Mouse (Mus musculus) lung, postnatal 0 days (tissue): ENCODE results near the gene Ikzf1. TPM values are rescaled to one million over a fixed set of nuclear protein-coding genes. Genes with fewer than 3 reads are reported as not detected.

Experiments
- ATAC-seq: fragments of 200-750 bp; cut with Nextera tagmentation; 2 replicates; pipeline ENCODE4 v1.8.0; 2017; ENCODE audit warnings: moderate library complexity
- DNase-seq: peaks from one replicate; pipeline ENCODE4 v3.0.0-alpha.2; 2016; ENCODE audit warnings: low spot score
- H3K27ac ChIP-seq: fragments of 300-500 bp; sonication (generic); 2 replicates; pipeline ENCODE4 v1.5.1; 2014; ENCODE audit warnings: antibody characterized with exemption, mild to moderate bottlenecking, low read length, mixed read lengths
- H3K27me3 ChIP-seq: fragments of 300-500 bp; sonication (generic); replicated peaks from 2 replicates; pipeline ENCODE4 v1.6.1; 2014; ENCODE audit warnings: low read length, mixed read lengths; ENCODE audit not compliant: insufficient read depth
- H3K36me3 ChIP-seq: fragments of 300-500 bp; sonication (generic); 2 replicates; pipeline ENCODE4 v1.6.1; 2014; ENCODE audit warnings: low read length, mixed read lengths; ENCODE audit not compliant: insufficient read depth
- H3K4me1 ChIP-seq: fragments of 300-500 bp; sonication (generic); 2 replicates; pipeline ENCODE4 v1.6.1; 2014; ENCODE audit warnings: antibody characterized with exemption, low read depth, low read length, mixed read lengths; ENCODE audit not compliant: insufficient read depth
- H3K4me2 ChIP-seq: fragments of 300-500 bp; sonication (generic); replicated peaks from 2 replicates; pipeline ENCODE4 v1.6.1; 2014; ENCODE audit warnings: low read depth, mild to moderate bottlenecking, low read length, moderate library complexity, mixed read lengths
- H3K4me3 ChIP-seq: fragments of 300-500 bp; sonication (generic); 2 replicates; pipeline ENCODE4 v1.5.1; 2014; ENCODE audit warnings: low read depth, low read length
- H3K9ac ChIP-seq: fragments of 300-500 bp; sonication (generic); replicated peaks from 2 replicates; pipeline ENCODE4 v1.6.1; 2014; ENCODE audit warnings: low read depth, mild to moderate bottlenecking
- H3K9me3 ChIP-seq: fragments of 300-500 bp; sonication (generic); 2 replicates; pipeline ENCODE4 v1.6.1; 2016; ENCODE audit warnings: low read length, mixed read lengths
- CTCF ChIP-seq: IDR thresholded peaks from 2 replicates; pipeline ENCODE4 v1.5.1; 2016; ENCODE audit warnings: antibody characterized with exemption, mild to moderate bottlenecking
- EP300 ChIP-seq: IDR thresholded peaks from 2 replicates; pipeline ENCODE4 v1.6.1; 2016; ENCODE audit warnings: antibody characterized with exemption, mild to moderate bottlenecking, control low read depth
- WGBS: fragments of 180-500 bp; shearing (Covaris S2); extraction: QIAGEN DNeasy Blood & Tissue Kit; methylation state at CpG from one replicate; pipeline ENCODE4 v1.1.7; 2014; 5-methylcytosine and 5-hydroxymethylcytosine counted together
- polyA plus RNA-seq: library from polyadenylated mRNA; unstranded; fragments of >200 nt; fragmentation: Nextera tagmentation; extraction: Ambion mirVana; gene quantifications from 2 replicates; pipeline ENCODE4 v1.2.1, GENCODE M21; 2015

Gene Ikzf1
- polyA plus RNA-seq, 1 experiment from 2014 or later = 1.7 TPM

DNA sequence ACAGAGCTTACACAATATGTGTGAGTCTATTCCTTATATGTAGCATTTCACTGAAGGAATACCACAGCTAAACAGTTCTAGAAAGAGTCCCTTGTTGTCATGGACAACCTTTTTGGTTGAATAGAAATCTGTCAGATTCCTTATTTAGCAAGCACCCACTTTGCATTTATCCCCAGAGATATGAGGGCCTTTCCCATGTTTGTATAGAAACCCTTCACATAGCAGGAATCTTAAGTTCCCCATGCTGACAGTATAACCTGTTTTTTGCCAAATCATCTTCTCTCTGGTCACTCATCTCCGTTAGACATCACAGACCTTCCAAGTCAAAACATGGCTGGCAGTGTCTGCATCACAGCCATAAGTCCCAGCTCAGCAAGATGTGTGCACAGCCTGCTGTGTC, 59.4 kb downstream of the Ikzf1 start:
- H3K27me3 ChIP-seq = no peaks in the 10 kb centered on the region
- ATAC-seq = no peak
- TF ChIP-seq CTCF (no peak), EP300 (no peak)
- no peak overlapping the region for H3K4me2 ChIP-seq
- no peaks in the 10 kb centered on the region for H3K9me3 ChIP-seq
- H3K4me1 ChIP-seq = no peaks in the 10 kb centered on the region
- 35% methylated on average over 1 of the region's 1 CpGs for WGBS
- H3K36me3 ChIP-seq = no peaks in the 10 kb centered on the region
- H3K9ac ChIP-seq = no peak overlapping the region
- no peak for DNase-seq
- no peak overlapping the region for H3K27ac ChIP-seq
- H3K4me3 ChIP-seq = no peak overlapping the region

DNA sequence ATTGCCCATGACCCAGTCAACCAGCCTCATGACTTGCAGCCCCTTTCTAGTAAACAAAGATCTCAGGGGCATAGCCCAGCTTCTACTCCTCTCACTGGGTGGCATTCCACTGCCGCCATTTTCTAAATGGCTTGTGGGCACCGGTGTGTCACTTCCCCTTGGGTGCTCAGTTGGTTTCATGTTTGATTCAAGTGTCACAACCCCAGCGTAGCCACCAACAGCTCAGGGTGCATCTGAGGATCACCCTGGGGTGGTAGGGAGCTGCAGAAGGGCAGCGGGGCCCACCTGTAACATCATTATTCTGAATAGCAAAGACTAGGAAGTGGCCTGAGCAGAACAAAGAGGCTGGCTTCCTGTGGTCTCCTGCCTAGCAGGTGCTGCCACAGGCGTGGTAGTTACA, 66.3 kb downstream of the Ikzf1 start:
- H3K9me3 ChIP-seq = no peaks in the 10 kb centered on the region
- H3K4me3 ChIP-seq = no peak overlapping the region
- no peaks in the 10 kb centered on the region for H3K36me3 ChIP-seq
- WGBS = 79% methylated on average over 5 of the region's 5 CpGs
- H3K27ac ChIP-seq = no peak overlapping the region
- DNase-seq = no peak
- TF ChIP-seq EP300 (no peak), CTCF (no peak)
- H3K4me2 ChIP-seq = no peak overlapping the region
- H3K27me3 ChIP-seq = no peaks in the 10 kb centered on the region
- H3K4me1 ChIP-seq = no peaks in the 10 kb centered on the region
- H3K9ac ChIP-seq = no peak overlapping the region
- no peak for ATAC-seq

DNA sequence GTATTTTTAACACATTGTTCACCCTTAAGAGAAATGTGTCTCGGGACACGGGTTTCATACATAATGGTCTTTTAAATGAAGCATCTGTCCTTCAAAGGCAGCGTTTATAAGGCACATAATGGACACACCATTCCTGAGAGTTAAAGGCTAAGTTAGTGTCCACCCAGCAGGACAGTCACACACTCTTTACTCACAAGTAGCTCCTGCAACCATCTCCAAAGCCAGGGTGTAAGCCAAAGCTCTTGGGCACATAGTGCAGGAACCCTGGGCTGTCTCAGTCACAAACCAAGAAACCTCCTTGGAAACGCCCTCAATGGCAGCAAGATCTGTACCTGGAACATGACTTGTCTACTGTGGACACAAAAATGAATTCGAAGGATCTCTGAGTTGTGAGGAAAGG, 68.1 kb downstream of the Ikzf1 start:
- TF ChIP-seq EP300 (no peak), CTCF (no peak)
- DNase-seq = no peak
- Histone ChIP-seq H3K4me3 (no peak overlapping the region), H3K4me1 (no peaks in the 10 kb centered on the region), H3K9ac (no peak overlapping the region), H3K27ac (no peak overlapping the region), H3K4me2 (no peak overlapping the region), H3K9me3 (no peaks in the 10 kb centered on the region), H3K36me3 (no peaks in the 10 kb centered on the region), H3K27me3 (no peaks in the 10 kb centered on the region)
- WGBS = 76% methylated on average over 5 of the region's 5 CpGs
- no peak for ATAC-seq

DNA sequence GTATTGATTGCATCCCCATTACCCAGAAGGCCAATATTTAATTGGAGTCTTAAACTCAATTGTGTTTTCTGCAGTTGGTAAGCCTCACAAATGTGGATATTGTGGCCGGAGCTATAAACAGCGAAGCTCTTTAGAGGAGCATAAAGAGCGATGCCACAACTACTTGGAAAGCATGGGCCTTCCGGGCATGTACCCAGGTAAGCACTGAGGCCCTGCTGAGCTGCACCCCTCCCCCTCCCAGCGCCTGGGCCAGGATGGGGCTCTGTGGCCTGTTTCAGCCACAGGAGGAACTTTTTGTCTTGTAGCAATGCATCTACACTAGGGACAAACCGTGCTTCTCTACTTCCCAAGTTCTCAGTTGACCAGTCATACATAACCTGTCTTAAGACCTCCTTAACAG, 73.3 kb downstream of the Ikzf1 start:
- Histone ChIP-seq H3K4me2 (no peak overlapping the region), H3K27ac (no peak overlapping the region), H3K4me1 (no peaks in the 10 kb centered on the region), H3K27me3 (no peaks in the 10 kb centered on the region), H3K4me3 (no peak overlapping the region), H3K9me3 (no peaks in the 10 kb centered on the region), H3K36me3 (no peaks in the 10 kb centered on the region), H3K9ac (no peak overlapping the region)
- ATAC-seq (no peak), DNase-seq (no peak)
- WGBS = 69% methylated on average over 6 of the region's 6 CpGs
- TF ChIP-seq EP300 (no peak), CTCF (no peak)

DNA sequence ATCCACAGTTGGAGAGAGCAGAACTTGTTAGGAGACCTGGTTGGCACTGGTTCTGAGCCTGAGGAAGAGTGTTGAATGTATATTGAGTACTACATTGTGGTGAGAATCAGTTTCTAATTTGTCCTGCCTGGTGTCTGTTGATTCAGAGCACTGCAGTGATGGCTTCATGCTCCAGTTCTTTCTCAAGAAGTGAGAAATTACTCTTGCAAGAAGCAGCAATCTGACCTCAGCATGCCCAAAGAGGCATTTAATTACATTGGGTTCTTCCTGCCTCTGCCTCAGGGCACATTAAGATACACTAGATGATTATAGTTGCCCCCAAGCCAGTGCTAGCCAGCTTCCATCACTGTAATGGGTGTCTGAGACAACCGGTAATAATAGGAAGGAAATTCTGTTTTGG, 74.1 kb downstream of the Ikzf1 start:
- H3K9me3 ChIP-seq = no peaks in the 10 kb centered on the region
- DNase-seq = no peak
- H3K27me3 ChIP-seq = no peaks in the 10 kb centered on the region
- H3K4me1 ChIP-seq = no peaks in the 10 kb centered on the region
- no peaks in the 10 kb centered on the region for H3K36me3 ChIP-seq
- no peak for ATAC-seq
- no peak overlapping the region for H3K4me2 ChIP-seq
- H3K9ac ChIP-seq = no peak overlapping the region
- 89% methylated on average over 1 of the region's 1 CpGs for WGBS
- H3K27ac ChIP-seq = no peak overlapping the region
- H3K4me3 ChIP-seq = no peak overlapping the region
- no peak for TF ChIP-seq EP300
- TF ChIP-seq CTCF = no peak

DNA sequence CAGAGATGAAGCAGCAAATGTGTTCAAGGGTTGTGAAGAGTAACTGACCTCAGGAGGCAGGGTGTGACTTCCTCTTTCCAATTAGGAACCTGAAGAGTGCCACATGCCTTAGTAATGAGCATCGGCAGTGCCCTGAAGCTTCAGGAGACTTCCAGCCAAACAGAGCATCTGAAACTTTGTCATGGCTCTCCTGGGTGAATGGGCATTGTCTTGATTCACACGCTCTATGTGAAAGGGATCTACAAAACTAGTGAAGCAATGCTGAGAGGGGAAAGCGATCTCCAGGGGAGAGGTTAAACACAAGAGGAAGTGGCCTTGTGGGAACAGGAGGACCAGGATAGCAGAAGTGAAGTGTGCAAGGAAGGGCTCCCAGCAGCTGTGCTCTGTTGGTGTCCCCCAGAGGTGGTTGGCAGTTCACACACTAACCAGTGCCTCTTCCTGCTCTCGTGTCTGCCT, 78.4 kb downstream of the Ikzf1 start:
- TF ChIP-seq CTCF (no peak), EP300 (no peak)
- ATAC-seq = peak; percentile 28
- Histone ChIP-seq H3K9ac (no peak overlapping the region), H3K27ac (no peak overlapping the region), H3K27me3 (no peaks in the 10 kb centered on the region), H3K9me3 (no peaks in the 10 kb centered on the region), H3K4me3 (no peak overlapping the region), H3K36me3 (no peaks in the 10 kb centered on the region), H3K4me2 (no peak overlapping the region), H3K4me1 (no peaks in the 10 kb centered on the region)
- peak; percentile 43 for DNase-seq
- WGBS = 56% methylated on average over 4 of the region's 4 CpGs

DNA sequence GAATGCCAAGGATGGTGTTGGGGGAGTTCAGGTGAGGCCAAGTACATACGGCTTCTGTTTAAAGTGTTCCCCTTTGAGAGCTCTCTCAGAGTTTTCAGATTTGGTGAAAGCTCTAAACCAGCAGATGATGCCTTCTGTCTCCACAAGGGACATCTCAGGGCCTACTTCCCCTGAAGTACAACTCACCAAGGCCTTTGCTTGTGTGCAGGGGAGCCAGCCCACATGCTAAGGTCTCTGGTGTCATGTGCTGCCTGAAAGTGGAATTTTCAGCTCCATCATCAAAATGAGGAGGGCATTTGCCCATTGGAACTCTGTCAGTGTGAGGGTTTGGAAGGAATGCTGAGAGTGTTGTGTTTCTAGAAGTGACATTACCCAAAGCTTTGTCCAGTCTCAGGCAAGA, 80.6 kb downstream of the Ikzf1 start:
- H3K4me2 ChIP-seq = no peak overlapping the region
- no peak overlapping the region for H3K27ac ChIP-seq
- DNase-seq = no peak
- H3K27me3 ChIP-seq = no peaks in the 10 kb centered on the region
- H3K4me1 ChIP-seq = no peaks in the 10 kb centered on the region
- H3K9me3 ChIP-seq = no peaks in the 10 kb centered on the region
- TF ChIP-seq CTCF (no peak), EP300 (no peak)
- no peaks in the 10 kb centered on the region for H3K36me3 ChIP-seq
- H3K9ac ChIP-seq = no peak overlapping the region
- ATAC-seq = no peak
- no peak overlapping the region for H3K4me3 ChIP-seq
- 48% methylated on average over 1 of the region's 1 CpGs for WGBS
